Mouse (Mus musculus): ENCODE data around the gene Gm13119.
"Not testable (repeated sequence)": the region's sequence is repeated elsewhere in the genome, so short reads cannot be mapped to it uniquely, and the experiment has no call there.

Gene Gm13119

DNA sequence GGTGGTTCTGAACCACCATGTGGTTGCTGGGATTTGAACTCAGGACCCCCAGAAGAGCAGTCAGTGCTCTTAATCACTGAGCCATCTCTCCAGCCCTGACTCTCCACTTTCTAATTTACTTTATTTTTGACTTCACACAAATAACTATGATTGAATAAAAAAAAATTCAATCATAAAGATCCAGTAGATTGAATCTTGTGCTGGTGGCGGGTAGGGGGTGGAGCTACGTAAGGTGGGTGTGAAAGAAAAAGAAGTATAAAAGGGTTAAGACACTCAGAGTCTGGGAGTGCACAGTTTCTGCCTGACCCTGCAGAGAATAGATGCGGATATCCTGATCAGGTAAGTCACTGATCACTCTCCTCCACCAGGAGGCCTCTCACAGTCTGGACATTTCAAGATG is at the start of gene Gm13119:
Gene Gm13119, plus strand, starts transcription at position 301 of the 400 bp plus-strand sequence.
- not testable (repeated sequence) for DNase-seq

DNA sequence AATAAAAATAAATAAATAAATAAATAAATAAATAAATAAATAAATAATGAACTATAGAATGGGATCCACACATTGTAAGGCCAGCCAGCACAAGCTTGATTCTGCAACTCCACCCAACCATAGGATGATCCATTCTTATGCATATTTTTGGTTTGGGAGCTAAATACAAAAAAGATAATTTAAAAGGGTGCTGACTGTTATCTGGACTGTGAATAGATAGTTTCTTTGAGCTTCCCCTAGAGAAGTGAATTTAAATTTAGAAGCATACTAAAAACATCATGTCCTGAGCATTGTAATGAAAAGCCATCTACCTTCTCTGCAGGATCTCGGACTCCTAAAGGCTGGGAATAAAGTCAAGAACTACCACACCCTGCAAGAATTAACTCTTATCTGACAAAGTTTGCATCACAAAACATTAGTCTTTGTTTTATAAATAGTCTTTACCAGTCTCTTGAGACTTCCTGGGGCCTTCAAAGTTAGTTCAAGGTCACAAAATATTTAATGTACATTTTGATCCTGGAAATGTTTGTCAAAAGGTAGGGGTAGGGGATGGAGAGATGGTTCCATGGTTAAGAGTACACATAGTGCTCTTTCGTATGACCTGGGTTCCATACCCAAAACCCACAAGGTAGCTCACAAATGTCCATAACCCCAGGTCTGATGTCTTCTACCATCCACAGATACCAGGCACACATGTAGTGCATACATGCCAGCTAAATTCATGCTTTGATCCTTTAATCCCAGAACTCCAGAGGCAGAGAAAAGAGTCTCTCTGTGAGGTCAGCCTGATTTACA is 44.9 kb upstream of the Gm13119 start:
- not testable (repeated sequence) for DNase-seq

DNA sequence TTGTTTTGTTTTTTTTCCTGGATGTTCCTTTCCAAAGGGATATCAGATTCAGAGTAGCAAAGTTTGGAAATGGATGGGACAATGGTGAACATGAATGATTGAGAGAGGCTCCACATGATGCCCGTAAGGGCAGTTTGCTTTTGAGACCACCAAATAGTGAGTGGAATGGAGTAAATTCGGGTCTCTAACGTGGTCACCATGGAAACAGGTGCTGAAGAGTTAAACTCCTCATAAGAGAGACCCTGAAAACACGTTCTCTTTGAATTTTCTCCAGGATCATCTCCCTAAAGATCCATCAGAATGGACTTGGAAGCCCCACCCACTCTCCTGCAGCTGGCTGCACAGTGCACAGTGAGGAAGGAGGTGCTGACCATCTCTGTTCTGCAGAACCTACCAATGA is 27.8 kb upstream of the Gm13119 start, which contains the start of gene Gm13128:
Gene Gm13128, plus strand, starts transcription at position 301 of the 400 bp plus-strand sequence.
- not testable (repeated sequence) for DNase-seq

DNA sequence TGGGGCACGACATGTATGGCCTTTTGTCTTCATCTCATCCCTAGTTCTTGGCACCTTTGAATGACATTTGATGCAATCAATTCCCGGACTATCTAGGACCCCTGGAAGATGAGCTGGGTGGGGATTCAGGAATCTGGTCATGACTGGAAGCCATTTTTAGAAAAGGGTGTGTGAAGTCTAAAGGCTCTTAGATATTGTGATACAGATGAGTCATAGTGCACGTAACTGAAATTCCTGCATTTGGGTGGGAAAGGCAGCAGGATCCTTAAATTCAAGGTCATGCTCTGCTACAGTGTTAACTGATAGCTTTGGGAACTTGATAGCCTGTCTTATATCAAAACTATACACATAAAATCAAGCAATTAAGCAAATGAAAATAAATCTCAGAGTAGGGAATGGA is 21.9 kb upstream of the Gm13119 start:
- DNase-seq = not testable (repeated sequence)

DNA sequence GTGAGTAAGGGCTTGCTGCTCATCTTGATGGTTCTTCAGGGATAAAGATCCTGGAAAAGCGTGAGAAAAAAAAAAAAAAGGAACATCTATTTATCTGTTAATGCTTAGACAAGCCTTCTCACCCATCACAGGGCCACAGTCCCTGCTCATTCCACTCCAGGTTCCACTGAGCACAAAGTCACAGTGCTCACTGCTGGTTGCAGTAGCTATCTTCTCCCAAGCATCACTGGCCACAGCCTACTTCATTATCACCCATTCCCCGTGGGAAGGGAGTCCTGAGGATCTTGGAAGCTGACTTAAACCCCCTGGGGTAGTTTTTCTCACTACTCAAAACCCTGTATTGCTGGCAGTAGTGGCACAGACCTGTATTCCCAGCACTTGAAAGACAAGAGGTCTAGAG is 20.2 kb downstream of the Gm13119 start, which contains the start of gene Pramef20:
Gene Pramef20, minus strand, starts transcription at position 23 of the 400 bp plus-strand sequence.
- no peak for DNase-seq

DNA sequence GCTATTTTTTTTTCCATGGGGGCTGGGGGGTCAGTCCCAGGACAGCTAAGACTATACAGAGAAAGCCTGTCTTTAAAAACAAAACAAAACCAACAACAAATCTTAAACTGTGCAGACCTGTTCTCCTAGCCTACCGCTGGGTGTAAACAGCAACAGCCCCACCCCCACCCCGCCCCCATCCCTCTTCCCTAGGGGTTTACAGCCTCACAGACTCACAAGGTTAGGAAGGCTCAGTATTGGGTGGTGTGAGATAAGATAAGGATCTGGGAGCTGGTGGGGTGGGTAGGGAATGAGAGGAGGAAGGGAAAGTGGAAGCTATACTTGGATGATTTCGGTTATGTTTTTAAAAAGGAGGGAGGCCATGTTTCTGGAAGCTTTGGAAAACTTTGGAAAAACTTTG is 38.6 kb downstream of the Gm13119 start:
- DNase-seq = no peak

DNA sequence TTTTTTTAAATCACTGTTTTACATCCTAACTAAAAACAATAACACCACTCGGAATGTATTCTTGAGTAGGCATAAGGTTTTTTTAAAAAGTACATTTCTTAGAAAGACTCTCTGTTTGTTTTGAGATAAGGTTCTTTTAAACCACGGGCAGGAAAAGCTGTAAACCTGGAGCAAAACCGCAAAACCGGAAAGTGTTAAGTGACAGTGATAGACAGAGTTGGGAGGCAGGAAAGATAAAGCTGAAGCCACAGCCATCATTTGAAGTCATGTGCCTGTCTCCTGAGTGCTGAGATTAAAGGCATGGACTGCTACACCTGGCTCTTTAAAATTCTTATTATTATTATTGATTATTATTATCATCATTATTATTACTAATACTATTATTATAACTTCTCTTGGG is 45.0 kb downstream of the Gm13119 start:
- DNase-seq = no peak

DNA sequence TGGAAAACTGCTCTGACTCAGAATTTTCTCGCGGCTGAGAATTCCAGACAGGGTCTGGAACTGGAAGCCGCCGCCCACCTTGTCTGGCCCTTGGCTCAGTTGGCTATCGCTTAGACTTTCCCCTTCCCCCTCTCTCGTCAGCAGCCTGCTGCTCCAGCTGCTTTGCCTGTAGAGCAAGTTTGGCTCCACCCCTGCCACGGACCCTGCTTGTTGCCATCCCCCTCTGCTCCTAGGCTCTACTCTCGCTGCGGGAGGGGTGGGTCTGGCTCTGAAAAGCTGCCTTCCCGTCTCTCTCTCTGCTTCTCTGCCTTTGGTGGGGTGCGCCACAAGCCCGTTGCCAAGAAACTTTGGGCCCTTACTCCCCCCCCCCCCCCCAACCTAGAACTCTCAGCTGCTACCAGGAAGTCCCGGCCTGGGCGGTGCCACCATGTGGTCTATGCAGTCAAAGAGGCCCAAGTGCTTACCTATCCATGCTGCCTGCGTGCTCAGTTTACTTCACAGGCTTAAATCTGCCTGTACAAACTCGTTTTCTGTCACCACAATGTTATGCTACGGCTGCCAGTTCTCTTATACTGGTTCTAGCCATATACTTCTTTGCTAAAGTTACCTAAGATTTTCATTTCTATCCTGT is 46.8 kb downstream of the Gm13119 start:
- DNase-seq = peak; percentile 21

DNA sequence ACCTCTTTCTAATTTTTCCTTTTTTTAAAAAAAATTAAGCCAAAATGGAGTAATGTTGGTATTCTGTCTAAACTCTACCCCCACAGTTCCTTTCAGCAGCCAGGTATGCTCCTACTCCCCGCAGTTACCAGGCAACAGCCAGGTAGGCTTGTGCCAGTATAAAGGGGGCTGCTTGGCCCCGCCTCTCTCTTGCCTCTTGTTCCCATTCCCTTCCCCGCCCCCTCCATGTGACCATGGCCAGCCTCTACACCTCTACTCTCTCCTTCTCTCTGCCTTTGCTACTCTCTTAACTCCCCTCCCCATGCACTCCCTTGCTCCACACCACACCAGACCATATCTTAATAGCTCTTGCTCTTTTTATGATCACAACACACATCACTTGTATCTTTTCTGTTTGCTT is 48.5 kb downstream of the Gm13119 start:
- no peak for DNase-seq

DNA sequence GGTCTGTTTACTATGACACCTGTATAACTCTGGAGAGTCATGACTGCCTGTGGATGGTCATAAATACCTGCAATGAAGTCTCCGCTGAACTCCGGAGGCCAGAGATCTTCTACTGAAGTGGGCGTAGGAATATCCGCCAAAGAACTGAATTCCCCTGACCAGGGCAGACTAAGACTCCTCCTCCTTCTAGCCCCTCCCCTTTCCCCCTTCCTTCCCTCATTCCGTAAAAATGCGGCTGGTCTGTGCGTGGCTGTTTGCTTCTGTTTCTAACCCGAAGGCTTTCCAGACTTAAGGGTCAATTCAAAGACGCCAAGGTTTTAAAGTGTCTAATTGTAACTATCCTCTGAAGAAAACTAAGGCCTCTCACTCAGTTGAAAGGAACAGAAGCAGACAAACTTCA is 50.5 kb downstream of the Gm13119 start, which contains the start of gene Pramef12:
Gene Pramef12, minus strand, starts transcription at position 175 of the 400 bp plus-strand sequence.
- DNase-seq = no peak
